Mouse (Mus musculus): ENCODE measurements around the gene Gm3269.
"Not testable (repeated sequence)": the region's sequence is repeated elsewhere in the genome, so short reads cannot be mapped to it uniquely, and the experiment has no call there.

Gm3269 gene

GRCm38 (mm10) chr14:4837806-4838205 lies at the start of gene Gm3269:
Gene Gm3269 (plus strand): TSS chr14:4838106.
- DNase-seq, result not testable (repeated sequence)

- DNase-seq, result peak; percentile 1
Measured at GRCm38 (mm10) chr14:4806421-4806820, 31.5 kb upstream of the Gm3269 start.

- not testable (repeated sequence) for DNase-seq
Measured at GRCm38 (mm10) chr14:4821950-4822349, 16.0 kb upstream of the Gm3269 start.

GRCm38 (mm10) chr14:4855299-4855980 lies 17.5 kb downstream of the Gm3269 start, which contains the start of gene Gm3264:
Gene Gm3264 (plus strand): TSS chr14:4855576.
- peak; percentile 15 for DNase-seq

- DNase-seq, result not testable (repeated sequence)
Measured at GRCm38 (mm10) chr14:4892116-4892515, 54.2 kb downstream of the Gm3269 start, which contains the start of gene Gm3278. Gene Gm3278 (plus strand): TSS chr14:4892416.

All from right cerebral cortex, postnatal 4 days (tissue).